Mouse (Mus musculus) left cerebral cortex, adult 8-10 months (tissue): ENCODE measurements at regions not wholly inside any gene's neighbourhood (a gene's known extent, or its start where the extent isn't known, plus 50 kb on each side); places are given as distances from the start of the nearest gene placed in this dataset.
"Not testable (repeated sequence)": the region's sequence is repeated elsewhere in the genome, so short reads cannot be mapped to it uniquely, and the experiment has no call there.

Experiments used
- DNase-seq, 2 experiments: peaks; one replicate each; pipeline ENCODE4 v3.0.0; 2022; ENCODE audit warnings: low spot score in 2 of 2

GRCm38 (mm10) chr17:91733927-91734324, 641.1 kb upstream of the Nrxn1 start:
- DNase-seq = peak in 1 of 2 experiments; percentile 4

GRCm38 (mm10) chr17:91733174-91733926, 640.5 kb upstream of the Nrxn1 start:
- no peak for DNase-seq

- no peak for DNase-seq
These were observed 617.5 kb upstream of the Nrxn1 start for GRCm38 (mm10) chr17:91710412-91710811.

- no peak for DNase-seq
These were observed 598.2 kb upstream of the Nrxn1 start for GRCm38 (mm10) chr17:91691063-91691462.

- DNase-seq = no peak
These were observed 564.6 kb upstream of the Nrxn1 start for GRCm38 (mm10) chr17:91657449-91657848.

- no peak for DNase-seq
These were observed 564.2 kb upstream of the Nrxn1 start for GRCm38 (mm10) chr17:91657036-91657435.

GRCm38 (mm10) chr17:91631915-91632314, 539.0 kb upstream of the Nrxn1 start:
- DNase-seq = no peak

- not testable (repeated sequence) for DNase-seq
These were observed 521.3 kb upstream of the Nrxn1 start for GRCm38 (mm10) chr17:91614175-91614574.

- DNase-seq = no peak
These were observed 496.2 kb upstream of the Nrxn1 start for GRCm38 (mm10) chr17:91589120-91589519.

GRCm38 (mm10) chr17:91551058-91551691, 458.3 kb upstream of the Nrxn1 start:
- DNase-seq = not testable (repeated sequence)

GRCm38 (mm10) chr17:91531488-91531887, 438.6 kb upstream of the Nrxn1 start:
- no peak for DNase-seq

GRCm38 (mm10) chr17:91517256-91517655, 424.4 kb upstream of the Nrxn1 start:
- DNase-seq = no peak
